In the genomic region with DNA sequence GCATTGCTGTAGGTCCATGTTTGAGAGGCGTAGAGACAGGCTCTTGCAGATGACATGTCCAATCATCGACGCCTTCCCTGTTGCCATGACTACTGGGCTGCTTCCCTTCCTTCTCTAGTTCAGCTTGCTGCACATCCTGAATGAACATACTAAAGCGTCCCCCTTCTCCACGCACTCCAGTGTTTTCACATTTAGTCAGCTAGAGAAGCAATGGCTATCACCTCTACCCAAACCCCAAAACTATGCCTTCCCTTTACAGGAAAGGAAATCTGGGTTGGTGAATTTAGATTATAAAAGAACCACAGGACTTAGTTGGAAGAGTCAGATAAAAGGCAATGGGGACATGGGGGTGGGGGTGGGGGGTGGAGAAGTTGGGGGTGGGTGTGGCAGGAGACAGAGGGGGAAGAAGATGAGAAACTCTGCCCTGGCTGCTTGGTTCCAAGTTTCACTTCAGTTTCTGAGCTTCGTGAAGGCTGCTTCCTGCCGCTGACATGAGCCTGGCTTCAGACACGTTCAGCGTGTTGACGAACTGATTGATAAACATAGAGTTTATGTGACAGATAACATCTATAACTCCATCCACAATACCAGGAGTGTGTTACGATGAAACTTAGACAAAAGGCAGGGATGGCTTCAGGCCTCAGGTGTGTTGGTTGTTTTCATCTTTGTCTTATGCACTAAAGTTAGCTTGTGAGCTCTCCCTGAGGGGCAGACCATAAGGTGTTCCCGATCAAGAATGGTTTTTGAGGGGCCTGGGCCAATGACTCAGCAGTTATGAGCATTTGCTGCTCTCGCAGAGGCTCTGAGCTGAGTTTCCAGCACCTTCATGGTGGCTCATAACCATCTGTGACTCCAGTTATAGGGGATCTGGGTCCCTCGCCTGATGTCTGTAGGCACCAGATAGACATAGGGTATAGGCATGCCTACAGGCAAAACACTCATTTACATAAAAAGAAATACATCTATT, we compare ENCODE assay signal across 8 mouse cellular contexts. TPM values are rescaled to one million over a fixed set of nuclear protein-coding genes. Genes with fewer than 3 reads are reported as not detected.
DNase-seq lines count a peak whose midpoint lies in the region; ATAC-seq and TF ChIP-seq lines count a peak whose summit lies in the region.

No protein-coding gene starts in this region.

- no peak for TF ChIP-seq CTCF in bone marrow macrophage, adult 2 months (IDR thresholded peaks at IDR 0.05; ENCODE audit: low read depth, low read length)

- no peaks in the 10 kb centered on the region for H3K27me3 ChIP-seq in liver, embryonic 15.5 days
- no peaks in the 10 kb centered on the region for H3K27me3 ChIP-seq in neural tube, embryonic 14.5 days (ENCODE audit: control insufficient read depth, insufficient read depth, low read length)

- peak; percentile 51 for DNase-seq in adrenal gland, postnatal 14 days
- no peak for DNase-seq in adrenal gland, adult 8-10 months
- peak; percentile 63 to 70 for DNase-seq in frontal cortex, postnatal 14 days (ENCODE audit: low spot score in 2 of 2)
- peak; percentile 77 for DNase-seq in layer of hippocampus, adult 11-12 months (ENCODE audit: low spot score)
- no peak for DNase-seq in cerebellum, adult 18-20 months

- no peaks in the 10 kb centered on the region for H3K9me3 ChIP-seq in liver, embryonic 15.5 days (replicated peaks)
- H3K9me3 ChIP-seq in neural tube, embryonic 14.5 days (ENCODE audit: control insufficient read depth, low read length) = no peaks in the 10 kb centered on the region

- peaks cover 59% of the 10 kb centered on the region for H3K4me1 ChIP-seq in bone marrow macrophage, adult 2 months (ENCODE audit: control insufficient read depth, insufficient read depth, low read length)
- H3K4me1 ChIP-seq in liver, embryonic 15.5 days (replicated peaks) = peaks cover 96% of the 10 kb centered on the region
- no peaks in the 10 kb centered on the region for H3K4me1 ChIP-seq in neural tube, embryonic 14.5 days (ENCODE audit: control insufficient read depth, insufficient read depth, low read length)

- WGBS in liver, embryonic 15.5 days (ENCODE audit: insufficient replicate concordance) = 10% methylated on average over 14 of the region's 14 CpGs
- 69% methylated on average over 14 of the region's 14 CpGs for WGBS in neural tube, embryonic 14.5 days

- no peak for TF ChIP-seq POLR2A in bone marrow macrophage, adult 2 months (IDR thresholded peaks at IDR 0.05; ENCODE audit: borderline replicate concordance, low read depth, low read length)

- peak overlapping the region; percentile 97 for H3K27ac ChIP-seq in bone marrow macrophage, adult 2 months (ENCODE audit: insufficient read depth, low read depth, low read length)
- peak overlapping the region; percentile 85 for H3K27ac ChIP-seq in liver, embryonic 15.5 days (replicated peaks)
- H3K27ac ChIP-seq in neural tube, embryonic 14.5 days (ENCODE audit: low read depth, low read length) = no peak overlapping the region

- peaks cover 14% of the 10 kb centered on the region; the same call in 1 of the 2 replicates for H3K36me3 ChIP-seq in liver, embryonic 15.5 days (replicated peaks)
- no peaks in the 10 kb centered on the region for H3K36me3 ChIP-seq in neural tube, embryonic 14.5 days (ENCODE audit: control insufficient read depth, insufficient read depth, low read length)

- H3K4me3 ChIP-seq in bone marrow macrophage, adult 2 months (ENCODE audit: insufficient read depth, low read length) = peak overlapping the region; percentile 10
- H3K4me3 ChIP-seq in liver, embryonic 15.5 days (replicated peaks) = 0 out of 2 replicates have a peak overlapping the region, but pooled peaks have one; percentile 6
- H3K4me3 ChIP-seq in neural tube, embryonic 14.5 days (ENCODE audit: low read depth, low read length) = no peak overlapping the region

- H3K9ac ChIP-seq in liver, embryonic 15.5 days = no peak overlapping the region
- H3K9ac ChIP-seq in neural tube, embryonic 14.5 days (replicated peaks; ENCODE audit: low read depth, low read length) = no peak overlapping the region

- peak; percentile 12 for ATAC-seq in liver, embryonic 15.5 days (ENCODE audit: insufficient read depth)
- ATAC-seq in neural tube, embryonic 14.5 days (ENCODE audit: low read depth) = peak; percentile 89

- H3K4me2 ChIP-seq in liver, embryonic 15.5 days = peak overlapping the region; percentile 52
- no peak overlapping the region for H3K4me2 ChIP-seq in neural tube, embryonic 14.5 days (ENCODE audit: low read depth, low read length)

RNA-seq across cellular contexts. Expression of a gene that starts 28.1 kb away (rescaled TPM):
- 4.9 and 10.1 TPM in 2 replicates for total RNA-seq in adrenal gland, postnatal 14 days (2021)
- 10 to 100 TPM in 1 of 4 experiments, 1 to 10 TPM in 3; 3.9 to 11.2 (median 7.0) TPM for total RNA-seq in adrenal gland, adult 8-10 months (2022)
- polyA plus RNA-seq in bone marrow macrophage, adult 2 months (2012; ENCODE audit: insufficient read depth, insufficient read length, missing spikeins) = 46.2 and 48.5 TPM in 2 replicates
- 10.5 and 12.0 TPM in 2 replicates for polyA plus RNA-seq in liver, embryonic 15.5 days (2015; fragmentation: Nextera tagmentation; extraction: Ambion mirVana)
- polyA plus RNA-seq in neural tube, embryonic 14.5 days (2014; fragmentation: Nextera tagmentation; extraction: Ambion mirVana) = 1.6 and 2.0 TPM in 2 replicates

RNA-seq across cellular contexts. Expression of a gene that starts 34.9 kb away (rescaled TPM):
- total RNA-seq in adrenal gland, postnatal 14 days (2021) = 64.2 and 75.9 TPM in 2 replicates
- total RNA-seq in adrenal gland, adult 8-10 months (2022) = 10 to 100 TPM; 62.8 to 80.3 (median 71.5) TPM
- polyA plus RNA-seq in bone marrow macrophage, adult 2 months (2012; ENCODE audit: insufficient read depth, insufficient read length, missing spikeins) = 104 and 110 TPM in 2 replicates
- 52.1 and 53.8 TPM in 2 replicates for polyA plus RNA-seq in liver, embryonic 15.5 days (2015; fragmentation: Nextera tagmentation; extraction: Ambion mirVana)
- 123 and 132 TPM in 2 replicates for polyA plus RNA-seq in neural tube, embryonic 14.5 days (2014; fragmentation: Nextera tagmentation; extraction: Ambion mirVana)

Comparison
In these comparisons a context has a peak if more than half of its experiments do, and no peak if none do; other contexts are left out.
1. DNase-seq: peak in adrenal gland, postnatal 14 days (single experiment), frontal cortex, postnatal 14 days (2 of 2) and layer of hippocampus, adult 11-12 months (single experiment); none in adrenal gland, adult 8-10 months (single experiment) and cerebellum, adult 18-20 months (0 of 2).